Mouse (Mus musculus) intestine, embryonic 16.5 days (tissue): ENCODE data around the gene Galntl6. TPM values are rescaled to one million over a fixed set of nuclear protein-coding genes. Genes with fewer than 3 reads are reported as not detected.

Experiments used
- ATAC-seq: fragments of 200-750 bp; cut with Nextera tagmentation; 2 replicates; pipeline ENCODE4 v1.8.0; 2017; ENCODE audit warnings: moderate TSS enrichment, moderate library complexity
- H3K27ac ChIP-seq: fragments of 300-500 bp; sonication (generic); 2 replicates; pipeline ENCODE4 v1.5.1; 2014; ENCODE audit warnings: mild to moderate bottlenecking, low read length
- H3K27me3 ChIP-seq: fragments of 300-500 bp; sonication (generic); replicated peaks from 2 replicates; pipeline ENCODE4 v1.6.1; 2014; ENCODE audit warnings: low read length, control low read depth, mixed read lengths; ENCODE audit not compliant: control insufficient read depth, insufficient read depth
- H3K36me3 ChIP-seq: fragments of 300-500 bp; sonication (generic); 2 replicates; pipeline ENCODE4 v1.6.1; 2014; ENCODE audit warnings: low read length, control low read depth; ENCODE audit not compliant: control insufficient read depth, insufficient read depth
- H3K4me1 ChIP-seq: fragments of 300-500 bp; sonication (generic); 2 replicates; pipeline ENCODE4 v1.6.1; 2014; ENCODE audit warnings: low read length, control low read depth, mixed read lengths; ENCODE audit not compliant: control insufficient read depth, insufficient read depth
- H3K4me2 ChIP-seq: fragments of 300-500 bp; sonication (generic); 2 replicates; pipeline ENCODE4 v1.6.1; 2014; ENCODE audit warnings: low read depth, low read length, control low read depth
- H3K4me3 ChIP-seq: fragments of 300-500 bp; sonication (generic); 2 replicates; pipeline ENCODE4 v1.5.1; 2014; ENCODE audit warnings: mild to moderate bottlenecking, low read length
- H3K9ac ChIP-seq: fragments of 300-500 bp; sonication (generic); 2 replicates; pipeline ENCODE4 v1.6.1; 2014; ENCODE audit warnings: low read depth, low read length
- H3K9me3 ChIP-seq: fragments of 300-500 bp; sonication (generic); 2 replicates; pipeline ENCODE4 v1.6.1; 2016; ENCODE audit warnings: low read length, control low read depth; ENCODE audit not compliant: control insufficient read depth
- WGBS: fragments of 180-500 bp; shearing (Covaris S2); extraction: QIAGEN DNeasy Blood & Tissue Kit; methylation state at CpG from one replicate; pipeline ENCODE4 v1.1.7; 2014; 5-methylcytosine and 5-hydroxymethylcytosine counted together
- polyA plus RNA-seq: library from polyadenylated mRNA; unstranded; fragments of >200 nt; fragmentation: Nextera tagmentation; extraction: Ambion mirVana; gene quantifications from 2 replicates; pipeline ENCODE4 v1.2.1, GENCODE M21; 2015

Galntl6 gene
- polyA plus RNA-seq, 1 experiment from 2014 or later = 0.56 TPM

- no peak for ATAC-seq
- Histone ChIP-seq H3K4me1 (no peaks in the 10 kb centered on the region), H3K27me3 (no peaks in the 10 kb centered on the region), H3K27ac (no peak overlapping the region), H3K9ac (no peak overlapping the region), H3K4me2 (no peak overlapping the region), H3K9me3 (no peaks in the 10 kb centered on the region), H3K36me3 (no peaks in the 10 kb centered on the region), H3K4me3 (no peak overlapping the region)
- WGBS = 48% methylated on average over 2 of the region's 2 CpGs
Measured at GRCm38 (mm10) chr8:57732795-57733194, 1179.6 kb downstream of the Galntl6 start.

GRCm38 (mm10) chr8:57731666-57732065 lies 1180.8 kb downstream of the Galntl6 start:
- H3K4me2 ChIP-seq = no peak overlapping the region
- no peak overlapping the region for H3K27ac ChIP-seq
- peak; percentile 85 for ATAC-seq
- no peaks in the 10 kb centered on the region for H3K9me3 ChIP-seq
- 54% methylated on average over 8 of the region's 8 CpGs for WGBS
- H3K9ac ChIP-seq = no peak overlapping the region
- H3K4me3 ChIP-seq = no peak overlapping the region
- H3K4me1 ChIP-seq = no peaks in the 10 kb centered on the region
- no peaks in the 10 kb centered on the region for H3K36me3 ChIP-seq
- no peaks in the 10 kb centered on the region for H3K27me3 ChIP-seq

- H3K9me3 ChIP-seq = no peaks in the 10 kb centered on the region
- no peak overlapping the region for H3K27ac ChIP-seq
- no peaks in the 10 kb centered on the region for H3K27me3 ChIP-seq
- no peak overlapping the region for H3K9ac ChIP-seq
- WGBS = 79% methylated on average over 2 of the region's 2 CpGs
- H3K4me2 ChIP-seq = no peak overlapping the region
- no peak overlapping the region for H3K4me3 ChIP-seq
- ATAC-seq = no peak
- H3K36me3 ChIP-seq = no peaks in the 10 kb centered on the region
- H3K4me1 ChIP-seq = no peaks in the 10 kb centered on the region
Measured at GRCm38 (mm10) chr8:57728276-57728675, 1184.2 kb downstream of the Galntl6 start.

GRCm38 (mm10) chr8:57724843-57725627 lies 1187.4 kb downstream of the Galntl6 start:
- no peak overlapping the region for H3K4me3 ChIP-seq
- no peaks in the 10 kb centered on the region for H3K36me3 ChIP-seq
- H3K27ac ChIP-seq = no peak overlapping the region
- no peaks in the 10 kb centered on the region for H3K9me3 ChIP-seq
- 88% methylated on average over 13 of the region's 13 CpGs for WGBS
- no peaks in the 10 kb centered on the region for H3K27me3 ChIP-seq
- H3K9ac ChIP-seq = no peak overlapping the region
- H3K4me2 ChIP-seq = no peak overlapping the region
- peak; percentile 65 for ATAC-seq
- H3K4me1 ChIP-seq = no peaks in the 10 kb centered on the region

Other genes with a start within 250 kb of the Galntl6 start
- 0.11 and 0.13 TPM in 2 replicates for gene BC030500, start 885 bp downstream of the Galntl6 start, polyA plus RNA-seq